Mouse (Mus musculus): ENCODE measurements around the gene Thnsl2.

DNA sequence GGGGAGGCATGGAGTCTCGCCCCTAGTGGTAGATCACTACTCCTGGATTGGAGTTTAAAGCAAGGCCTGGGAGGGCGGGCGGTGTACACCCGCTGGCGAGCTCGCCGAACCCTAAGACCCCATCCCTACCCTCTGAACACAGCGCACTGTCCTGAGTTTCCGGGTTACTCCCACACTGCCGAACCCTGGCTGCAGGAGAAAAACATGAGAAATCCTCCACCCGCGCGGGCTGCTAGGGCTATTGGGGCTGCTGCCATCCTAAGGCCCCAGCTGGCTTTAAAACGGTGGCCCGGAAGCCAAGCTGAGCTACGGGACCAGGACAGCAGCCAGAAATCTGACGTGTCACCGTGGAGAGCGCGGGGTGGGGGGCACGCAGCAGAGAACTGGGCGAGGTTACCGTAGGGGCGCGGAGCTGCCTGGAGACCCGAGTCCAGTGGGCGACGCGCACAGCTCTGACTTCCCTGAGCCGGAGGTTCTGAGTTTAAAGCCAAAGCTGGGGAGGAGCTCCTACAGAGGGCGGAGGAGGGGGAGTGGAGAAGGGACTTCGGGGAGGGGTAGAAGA is at the start of gene Thnsl2:
- peak; percentile 58 for TF ChIP-seq CTCF (IDR thresholded peaks at IDR 0.05; ENCODE audit: borderline replicate concordance, extremely low read depth, insufficient read depth, insufficient read length)
- TF ChIP-seq POLR2A (IDR thresholded peaks at IDR 0.05; ENCODE audit: borderline replicate concordance, extremely low read depth, insufficient read depth, insufficient read length, poor library complexity, severe bottlenecking) = peak; percentile 7; the same call in 1 of the 2 replicates

Measured in brain, embryonic 14.5 days (tissue).